Mouse (Mus musculus): ENCODE data around the gene Gal3st2. TPM values are rescaled to one million over a fixed set of nuclear protein-coding genes. Genes with fewer than 3 reads are reported as not detected.

Gene Gal3st2
- total RNA-seq (2023) = under 1 TPM in 1 of 2 experiments, not detected in 1; 0.24 TPM

DNA sequence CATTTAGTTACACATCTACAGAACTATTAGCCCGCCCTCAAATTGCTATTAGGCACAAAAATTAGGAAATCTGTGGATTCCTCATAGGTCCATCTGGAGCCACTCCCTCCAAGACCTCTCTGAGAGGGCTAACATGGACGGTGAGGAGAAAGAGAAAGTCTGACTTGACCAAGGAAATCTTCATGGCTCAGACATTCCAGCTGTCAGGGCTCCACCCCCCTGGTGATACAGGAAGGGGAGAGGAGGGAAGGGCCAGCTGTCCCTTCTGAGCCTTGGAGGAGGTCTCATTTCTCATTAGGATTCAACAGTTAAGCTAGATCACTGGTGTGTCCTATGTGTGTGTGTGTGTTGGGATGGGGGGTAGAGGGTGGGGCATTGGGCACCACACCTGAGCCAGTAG lies at the start of gene Gal3st2:
Gene Gal3st2 (plus strand): TSS at position 259 of the 400 bp plus-strand sequence.

DNA sequence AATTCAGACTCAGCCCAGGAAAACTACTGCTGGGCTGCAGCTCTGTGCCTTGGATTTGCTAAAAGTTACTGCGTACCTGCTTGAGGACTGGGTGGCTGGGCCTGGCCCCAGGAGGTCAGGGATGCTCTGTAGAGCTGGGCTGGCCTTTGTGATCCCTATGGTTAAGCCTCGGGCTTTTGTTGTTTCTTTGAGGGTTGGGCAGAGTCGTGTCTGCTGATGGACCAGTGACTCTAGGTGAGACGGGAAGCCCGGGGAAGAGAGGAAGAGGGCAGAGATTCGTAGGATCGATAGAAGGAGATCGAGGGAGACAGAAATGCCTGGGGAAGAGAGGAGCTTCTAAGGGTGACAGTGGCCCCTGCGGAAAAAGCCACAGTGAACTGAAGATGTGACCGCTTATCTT lies 36.5 kb upstream of the Gal3st2 start, which contains the start of gene D2hgdh:
Gene D2hgdh (plus strand): TSS at position 301 of the 400 bp plus-strand sequence.

DNA sequence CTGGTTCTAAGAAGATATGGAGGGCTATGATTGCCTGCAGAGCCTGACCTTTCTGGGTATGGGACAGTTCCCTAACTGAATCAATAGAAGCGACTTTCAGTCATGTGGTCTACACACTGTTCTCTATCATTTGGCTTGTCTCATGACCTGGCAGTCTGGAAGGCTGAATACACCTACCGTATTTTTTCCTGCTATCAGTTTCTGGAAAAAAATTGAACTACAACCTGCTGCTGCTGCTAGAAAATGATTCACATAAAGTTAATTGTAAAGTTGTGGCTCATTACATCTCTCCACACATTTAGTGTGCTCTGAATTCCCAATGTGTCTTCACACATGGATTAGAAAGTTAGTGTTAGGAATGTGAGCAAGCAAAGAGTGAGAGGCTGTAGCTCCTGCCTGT lies 56.9 kb downstream of the Gal3st2 start, which contains the start of gene Gal3st2b:
Gene Gal3st2b (plus strand): TSS at position 301 of the 400 bp plus-strand sequence.

Other genes with a start within 250 kb of the Gal3st2 start
- gene Stk25, start 202.6 kb upstream of the Gal3st2 start, total RNA-seq (2023) = 100 to 1,000 TPM; 116 to 117 TPM
- not detected for gene Bok, start 175.6 kb upstream of the Gal3st2 start, total RNA-seq (2023)
- 10 to 100 TPM; 92.9 to 96.8 TPM for gene Atg4b, start 109.8 kb upstream of the Gal3st2 start, total RNA-seq (2023)
- 10 to 100 TPM; 18.6 to 25.2 TPM for gene Thap4, start 106.4 kb upstream of the Gal3st2 start, total RNA-seq (2023)
- 10 to 100 TPM; 72.7 to 78.1 TPM for gene Dtymk, start 59.4 kb upstream of the Gal3st2 start, total RNA-seq (2023)
- 10 to 100 TPM; 33.6 to 40.1 TPM for gene Ing5, start 57.3 kb upstream of the Gal3st2 start, total RNA-seq (2023)
- 10 to 100 TPM; 40.0 to 49.1 TPM for gene D2hgdh, start 36.4 kb upstream of the Gal3st2 start, total RNA-seq (2023)
- under 1 TPM; 0.52 to 0.71 TPM for gene Gal3st2b, start 57.0 kb downstream of the Gal3st2 start, total RNA-seq (2023)
- gene Gal3st2c, start 129.2 kb downstream of the Gal3st2 start, total RNA-seq (2023) = under 1 TPM; 0.06 to 0.12 TPM
- not detected for gene Neu4, start 159.1 kb downstream of the Gal3st2 start, total RNA-seq (2023)
- not detected for gene Pdcd1, start 191.2 kb downstream of the Gal3st2 start, total RNA-seq (2023)

Data from B cell, adult 67 days (primary cell).